Mouse (Mus musculus) ES-Bruce4 (cell line): ENCODE data around the gene Slc2a12.

Experiments
- CTCF ChIP-seq: IDR thresholded peaks from one replicate; pipeline ENCODE4 v1.8.1; 2011; ENCODE audit warnings: low read depth, low read length
- EP300 ChIP-seq: IDR thresholded peaks from 2 replicates; pipeline ENCODE4 v1.6.1; 2011; ENCODE audit warnings: low read depth, low read length; ENCODE audit not compliant: insufficient read depth
- POLR2A ChIP-seq: IDR thresholded peaks from one replicate; pipeline ENCODE4 v1.8.1; 2011; ENCODE audit warnings: low read length; ENCODE audit not compliant: insufficient read depth

- TF ChIP-seq EP300, result no peak
- no peak for TF ChIP-seq CTCF
- no peak for TF ChIP-seq POLR2A
These were observed 56.0 kb downstream of the Slc2a12 start for GRCm38 (mm10) chr10:22700773-22701172.
